Mouse (Mus musculus) MEL (cell line): ENCODE results near the gene Rnase10. TPM values are rescaled to one million over a fixed set of nuclear protein-coding genes. Genes with fewer than 3 reads are reported as not detected.
"Not testable (repeated sequence)": the region's sequence is repeated elsewhere in the genome, so short reads cannot be mapped to it uniquely, and the experiment has no call there.

Source experiments
- DNase-seq: peaks from one replicate; pipeline ENCODE4 v3.0.0; 2011; ENCODE audit warnings: low read depth, low spot score
- H3K27ac ChIP-seq: 2 replicates; pipeline ENCODE4 v1.5.1; 2012; ENCODE audit warnings: low read depth, mild to moderate bottlenecking, control low read depth, low read length, moderate library complexity; ENCODE audit not compliant: control insufficient read depth
- H3K27me3 ChIP-seq, 2 experiments: fragments of 150-350 bp in 1 of 2; sonication (generic) in 1 of 2; 2 replicates each; pipeline ENCODE4 v1.6.1; 2012; ENCODE audit warnings: low read length in 2 of 2, mild to moderate bottlenecking in 2 of 2, improper control_type of control experiment in 1 of 2, moderate library complexity in 1 of 2; ENCODE audit not compliant: insufficient read depth in 2 of 2, control insufficient read depth in 1 of 2
- H3K36me3 ChIP-seq, 2 experiments: 2 replicates each; pipeline ENCODE4 v1.6.1; 2012 to 2014; ENCODE audit warnings: low read length in 2 of 2, improper control_type of control experiment in 1 of 2, inconsistent platforms in 1 of 2, mild to moderate bottlenecking in 1 of 2; ENCODE audit not compliant: insufficient read depth in 2 of 2, control insufficient read depth in 1 of 2
- H3K4me1 ChIP-seq, 2 experiments: fragments of 150-350 bp in 1 of 2; sonication (generic) in 1 of 2; 2 replicates each; pipeline ENCODE4 v1.6.1; 2012; ENCODE audit warnings: low read length in 2 of 2, improper control_type of control experiment in 1 of 2, mild to moderate bottlenecking in 1 of 2; ENCODE audit not compliant: insufficient read depth in 2 of 2, control insufficient read depth in 1 of 2
- H3K4me3 ChIP-seq, 2 experiments: fragments of 150-350 bp in 1 of 2; sonication (generic) in 1 of 2; 2 replicates each; pipeline ENCODE4 v1.5.1; 2012; ENCODE audit warnings: low read depth in 2 of 2, low read length in 2 of 2, mild to moderate bottlenecking in 2 of 2, moderate library complexity in 2 of 2, control low read depth in 1 of 2, improper control_type of control experiment in 1 of 2; ENCODE audit not compliant: control insufficient read depth in 1 of 2, insufficient read depth in 1 of 2
- H3K79me2 ChIP-seq: 2 replicates; pipeline ENCODE4 v1.6.1; 2012; ENCODE audit warnings: mild to moderate bottlenecking, low read length, moderate library complexity; ENCODE audit not compliant: control insufficient read depth, poor library complexity, insufficient read depth
- H3K9ac ChIP-seq: 2 replicates; pipeline ENCODE4 v1.6.1; 2012; ENCODE audit warnings: low read depth, mild to moderate bottlenecking, control low read depth, low read length, moderate library complexity; ENCODE audit not compliant: control insufficient read depth, poor library complexity, severe bottlenecking
- H3K9me3 ChIP-seq: fragments of 150-350 bp; sonication (generic); replicated peaks from 2 replicates; pipeline ENCODE4 v1.6.1; 2012; ENCODE audit warnings: mild to moderate bottlenecking, low read length, improper control_type of control experiment, moderate library complexity; ENCODE audit not compliant: insufficient read depth
- CHD1 ChIP-seq: IDR thresholded peaks from 2 replicates; pipeline ENCODE4 v1.6.1; 2012; ENCODE audit warnings: low read depth, mild to moderate bottlenecking, inconsistent platforms, low read length, improper control_type of control experiment
- ELF1 ChIP-seq: IDR thresholded peaks from 2 replicates; pipeline ENCODE4 v1.6.1; 2014; ENCODE audit warnings: low read depth, mild to moderate bottlenecking, inconsistent platforms, low read length, improper control_type of control experiment, moderate library complexity
- EP300 ChIP-seq, 2 experiments: IDR thresholded peaks; 2 replicates each; pipeline ENCODE4 v1.6.1; 2011; ENCODE audit warnings: improper control_type of control experiment in 2 of 2, low read length in 2 of 2, low read depth in 1 of 2, mild to moderate bottlenecking in 1 of 2
- GATA1 ChIP-seq: IDR thresholded peaks from 2 replicates; pipeline ENCODE4 v1.6.1; 2011; ENCODE audit warnings: low read depth, low read length, improper control_type of control experiment
- HCFC1 ChIP-seq: IDR thresholded peaks from 2 replicates; pipeline ENCODE4 v1.6.1; 2012; ENCODE audit warnings: low read depth, mild to moderate bottlenecking, inconsistent platforms, low read length, improper control_type of control experiment, moderate library complexity
- MAZ ChIP-seq: IDR thresholded peaks from 2 replicates; pipeline ENCODE4 v1.6.1; 2012; ENCODE audit warnings: low read depth, mild to moderate bottlenecking, inconsistent platforms, low read length, improper control_type of control experiment
- MEF2A ChIP-seq: IDR thresholded peaks from 2 replicates; pipeline ENCODE4 v1.6.1; 2014; ENCODE audit warnings: low read depth, mild to moderate bottlenecking, inconsistent platforms, low read length, improper control_type of control experiment; ENCODE audit not compliant: poor library complexity, insufficient replicate concordance, severe bottlenecking; ENCODE audit errors: extremely low read depth
- MXI1 ChIP-seq: IDR thresholded peaks from 2 replicates; pipeline ENCODE4 v1.6.1; 2011; ENCODE audit warnings: mild to moderate bottlenecking, low read depth, low read length, improper control_type of control experiment
- MYC ChIP-seq: IDR thresholded peaks from 2 replicates; pipeline ENCODE4 v1.6.1; 2011; ENCODE audit warnings: low read depth, mild to moderate bottlenecking, low read length, improper control_type of control experiment, moderate library complexity
- NRF1 ChIP-seq: IDR thresholded peaks from 2 replicates; pipeline ENCODE4 v1.6.1; 2014; ENCODE audit warnings: low read depth, mild to moderate bottlenecking, inconsistent platforms, low read length, improper control_type of control experiment, moderate library complexity; ENCODE audit not compliant: poor library complexity, insufficient read depth, severe bottlenecking
- POLR2AphosphoS2 ChIP-seq: IDR thresholded peaks from 2 replicates; pipeline ENCODE4 v1.6.1; 2011; ENCODE audit warnings: low read length, improper control_type of control experiment
- POLR2AphosphoS5 ChIP-seq: IDR thresholded peaks from 2 replicates; pipeline ENCODE4 v1.6.1; 2012; ENCODE audit warnings: low read depth, borderline replicate concordance, mild to moderate bottlenecking, inconsistent platforms, low read length, moderate library complexity, mixed read lengths
- RAD21 ChIP-seq: IDR thresholded peaks from 2 replicates; pipeline ENCODE4 v1.6.1; 2011; ENCODE audit warnings: mild to moderate bottlenecking, low read depth, low read length, improper control_type of control experiment
- RCOR1 ChIP-seq: IDR thresholded peaks from 2 replicates; pipeline ENCODE4 v1.6.1; 2012; ENCODE audit warnings: low read depth, mild to moderate bottlenecking, inconsistent platforms, low read length, improper control_type of control experiment
- SIN3A ChIP-seq: IDR thresholded peaks from 2 replicates; pipeline ENCODE4 v1.6.1; 2012; ENCODE audit warnings: low read length, improper control_type of control experiment, inconsistent platforms
- SMC3 ChIP-seq: IDR thresholded peaks from 2 replicates; pipeline ENCODE4 v1.6.1; 2011; ENCODE audit warnings: low read depth, low read length, improper control_type of control experiment
- TAL1 ChIP-seq: IDR thresholded peaks from 2 replicates; pipeline ENCODE4 v1.6.1; 2012; ENCODE audit warnings: mild to moderate bottlenecking, inconsistent platforms, low read length, moderate library complexity, mixed read lengths
- TCF12 ChIP-seq: IDR thresholded peaks from 2 replicates; pipeline ENCODE4 v1.6.1; 2014; ENCODE audit warnings: low read depth, mild to moderate bottlenecking, inconsistent platforms, low read length, improper control_type of control experiment, moderate library complexity
- ZMIZ1 ChIP-seq: IDR thresholded peaks from 2 replicates; pipeline ENCODE4 v1.6.1; 2012; ENCODE audit warnings: low read depth, mild to moderate bottlenecking, inconsistent platforms, low read length, improper control_type of control experiment, moderate library complexity
- polyA plus RNA-seq, 2 experiments: library from polyadenylated mRNA; stranded (reverse) in 1 of 2; unstranded in 1 of 2; fragments of >175 nt in 1 of 2; fragments of >200 nt in 1 of 2; gene quantifications; 2 replicates each; pipeline versions ENCODE4 v1.2.1 to v1.2.4; 2012; ENCODE audit warnings: low replicate concordance in 2 of 2, low read depth in 1 of 2; ENCODE audit not compliant: insufficient read length in 2 of 2, insufficient read depth in 1 of 2, missing spikeins in 1 of 2
- total RNA-seq: library from RNA; depleted of rRNA; stranded (reverse); fragments of 300-350 nt; gene quantifications from 2 replicates; pipeline ENCODE4 v1.2.3, GENCODE M21; 2012; rRNA removed

The Rnase10 gene
- total RNA-seq (not detected in 2 replicates), polyA plus RNA-seq (not detected)

GRCm38 (mm10) chr14:51007152-51007801 lies at the start of gene Rnase10:
Rnase10 (plus strand) TSS chr14:51007751.
- no peaks in the 10 kb centered on the region for H3K79me2 ChIP-seq
- TF ChIP-seq TCF12 (no peak), TAL1 (no peak), ELF1 (no peak), MXI1 (no peak), POLR2AphosphoS2 (no peak), EP300 (IDR thresholded peaks at IDR 0.05; ENCODE audit: low read depth in 1 of 2, low read length in 2 of 2) (no peak), RCOR1 (no peak), RAD21 (no peak), NRF1 (no peak), POLR2AphosphoS5 (no peak), HCFC1 (no peak), MEF2A (no peak), SIN3A (no peak), SMC3 (no peak), CHD1 (no peak), GATA1 (no peak), ZMIZ1 (no peak), MYC (no peak), MAZ (no peak)
- no peaks in the 10 kb centered on the region for H3K4me1 ChIP-seq
- no peaks in the 10 kb centered on the region for H3K9me3 ChIP-seq
- DNase-seq = no peak
- H3K4me3 ChIP-seq = no peak within 1 kb of the TSS
- H3K27me3 ChIP-seq = no peaks in the 10 kb centered on the region
- no peak within 1 kb of the TSS for H3K27ac ChIP-seq
- H3K36me3 ChIP-seq = no peaks in the 10 kb centered on the region
- H3K9ac ChIP-seq = no peak within 1 kb of the TSS

DNA sequence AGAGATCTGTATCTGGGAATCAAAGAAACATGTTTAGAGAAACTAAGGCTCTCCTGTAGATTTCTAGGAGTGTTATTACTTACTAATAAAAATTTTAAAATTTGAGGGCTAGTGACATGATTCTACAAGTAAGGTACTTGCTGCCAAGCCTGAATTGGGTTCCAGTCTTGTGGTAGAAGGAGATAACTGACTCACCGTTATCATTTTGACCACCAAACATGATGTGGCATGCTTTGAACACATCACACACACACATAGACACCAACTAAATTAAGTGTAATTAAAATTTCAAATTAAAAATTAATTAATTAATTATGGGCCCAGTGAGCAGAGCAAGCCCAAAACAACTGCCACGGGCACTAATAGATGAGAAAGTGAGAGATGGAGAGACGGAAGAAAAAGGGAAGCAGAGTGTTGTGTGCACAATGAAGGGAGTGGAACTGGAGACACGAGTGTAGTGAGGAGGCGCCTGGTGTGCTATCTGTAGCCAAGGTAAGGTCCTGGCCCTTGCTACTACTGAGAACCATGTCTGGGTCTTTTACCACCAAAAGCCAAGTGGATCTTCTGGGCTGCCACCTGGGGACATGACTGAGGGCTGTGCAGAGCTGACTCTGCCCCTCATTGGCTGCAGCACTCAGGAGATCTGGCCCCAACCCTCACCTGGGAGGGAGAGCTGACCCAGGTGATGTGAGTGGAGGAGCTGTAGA lies 49.1 kb upstream of the Rnase10 start:
- H3K27ac ChIP-seq, H3K4me3 ChIP-seq, H3K4me1 ChIP-seq, H3K27me3 ChIP-seq, H3K79me2 ChIP-seq, H3K9me3 ChIP-seq, H3K36me3 ChIP-seq, H3K9ac ChIP-seq: not testable (repeated sequence)
- peak; percentile 6 for DNase-seq
